Mouse (Mus musculus) midbrain, postnatal 0 days (tissue): Measurements from ENCODE around the gene Dusp1. TPM values are rescaled to one million over a fixed set of nuclear protein-coding genes. Genes with fewer than 3 reads are reported as not detected.

Source experiments
- ATAC-seq: fragments of 200-750 bp; cut with Nextera tagmentation; 2 replicates; pipeline ENCODE4 v1.8.0; 2017; ENCODE audit warnings: moderate number of reproducible peaks, mild to moderate bottlenecking, moderate TSS enrichment, moderate library complexity; ENCODE audit not compliant: low FRiP score
- DNase-seq: peaks from one replicate; pipeline ENCODE4 v3.0.0-alpha.2; 2015; ENCODE audit warnings: low spot score
- H3K27ac ChIP-seq: fragments of 300-500 bp; sonication (generic); 2 replicates; pipeline ENCODE4 v1.5.1; 2014; ENCODE audit warnings: low read depth, mild to moderate bottlenecking, low read length, mixed read lengths
- H3K27me3 ChIP-seq: fragments of 300-500 bp; sonication (generic); 2 replicates; pipeline ENCODE4 v1.6.1; 2014; ENCODE audit warnings: low read length, control low read depth, mixed read lengths; ENCODE audit not compliant: insufficient read depth
- H3K36me3 ChIP-seq: fragments of 300-500 bp; sonication (generic); 2 replicates; pipeline ENCODE4 v1.6.1; 2014; ENCODE audit warnings: low read length, control low read depth, mixed read lengths; ENCODE audit not compliant: insufficient read depth
- H3K4me1 ChIP-seq: fragments of 300-500 bp; sonication (generic); 2 replicates; pipeline ENCODE4 v1.6.1; 2014; ENCODE audit warnings: mild to moderate bottlenecking, control low read depth, antibody characterized with exemption, low read length, mixed read lengths; ENCODE audit not compliant: insufficient read depth
- H3K4me2 ChIP-seq: fragments of 300-500 bp; sonication (generic); 2 replicates; pipeline ENCODE4 v1.6.1; 2014; ENCODE audit warnings: low read depth, mild to moderate bottlenecking, low read length, mixed read lengths; ENCODE audit not compliant: poor library complexity, severe bottlenecking
- H3K4me3 ChIP-seq: fragments of 300-500 bp; sonication (generic); 2 replicates; pipeline ENCODE4 v1.5.1; 2014; ENCODE audit warnings: low read depth, mild to moderate bottlenecking, low read length, moderate library complexity
- H3K9ac ChIP-seq: fragments of 300-500 bp; sonication (generic); replicated peaks from 2 replicates; pipeline ENCODE4 v1.6.1; 2014; ENCODE audit warnings: mild to moderate bottlenecking, low read length, moderate library complexity, mixed read lengths; ENCODE audit not compliant: poor library complexity, severe bottlenecking
- H3K9me3 ChIP-seq: fragments of 300-500 bp; sonication (generic); 2 replicates; pipeline ENCODE4 v1.6.1; 2016; ENCODE audit warnings: low read length, control low read depth
- CTCF ChIP-seq: IDR thresholded peaks from 2 replicates; pipeline ENCODE4 v1.5.1; 2016; ENCODE audit warnings: antibody characterized with exemption, mild to moderate bottlenecking
- WGBS: fragments of 180-500 bp; shearing (Covaris S2); extraction: QIAGEN DNeasy Blood & Tissue Kit; methylation state at CpG from one replicate; pipeline ENCODE4 v1.1.7; 2014; 5-methylcytosine and 5-hydroxymethylcytosine counted together
- polyA plus RNA-seq: library from polyadenylated mRNA; unstranded; fragments of >200 nt; fragmentation: Nextera tagmentation; extraction: Ambion mirVana; gene quantifications from 2 replicates; pipeline ENCODE4 v1.2.1, GENCODE M21; 2015
- total RNA-seq: library from RNA; depleted of rRNA; stranded (reverse); fragments of >200 nt; gene quantifications from 2 replicates; pipeline ENCODE4 v1.2.3, GENCODE M21; 2014

Dusp1 gene
- total and polyA plus RNA-seq, 2 experiments from 2014 or later: 26.0 to 46.8 TPM

- no peak for ATAC-seq
These were observed 56.7 kb downstream of the Dusp1 start for GRCm38 (mm10) chr17:26505181-26505581.

GRCm38 (mm10) chr17:26503981-26504671 is 57.8 kb downstream of the Dusp1 start:
- peak overlapping the region; percentile 20; the same call in 1 of the 2 replicates for H3K9ac ChIP-seq
- H3K36me3 ChIP-seq: 0 out of 2 replicates have a peak, but pooled peaks cover 3% of the 10 kb centered on the region
- no peak for ATAC-seq
- no peaks in the 10 kb centered on the region for H3K9me3 ChIP-seq
- no peaks in the 10 kb centered on the region for H3K27me3 ChIP-seq
- H3K4me1 ChIP-seq: peaks cover 19% of the 10 kb centered on the region; the same call in 1 of the 2 replicates
- H3K27ac ChIP-seq: peak overlapping the region; percentile 88
- TF ChIP-seq CTCF: no peak
- DNase-seq: peak; percentile 68
- peak overlapping the region; percentile 62 for H3K4me2 ChIP-seq
- WGBS: 12% methylated on average over 11 of the region's 11 CpGs
- peak overlapping the region; percentile 30 for H3K4me3 ChIP-seq

More at GRCm38 (mm10) chr17:26505181-26505581, 56.7 kb downstream of the Dusp1 start:
- H3K36me3 ChIP-seq: 0 out of 2 replicates have a peak, but pooled peaks cover 3% of the 10 kb centered on the region
- no peak overlapping the region for H3K9ac ChIP-seq
- H3K4me3 ChIP-seq: no peak overlapping the region
- no peak overlapping the region for H3K4me2 ChIP-seq
- H3K9me3 ChIP-seq: no peaks in the 10 kb centered on the region
- H3K27ac ChIP-seq: no peak overlapping the region
- no peak for TF ChIP-seq CTCF
- peaks cover 19% of the 10 kb centered on the region; the same call in 1 of the 2 replicates for H3K4me1 ChIP-seq
- no peak for DNase-seq
- H3K27me3 ChIP-seq: no peaks in the 10 kb centered on the region
- WGBS: 89% methylated on average over 3 of the region's 3 CpGs

DNA sequence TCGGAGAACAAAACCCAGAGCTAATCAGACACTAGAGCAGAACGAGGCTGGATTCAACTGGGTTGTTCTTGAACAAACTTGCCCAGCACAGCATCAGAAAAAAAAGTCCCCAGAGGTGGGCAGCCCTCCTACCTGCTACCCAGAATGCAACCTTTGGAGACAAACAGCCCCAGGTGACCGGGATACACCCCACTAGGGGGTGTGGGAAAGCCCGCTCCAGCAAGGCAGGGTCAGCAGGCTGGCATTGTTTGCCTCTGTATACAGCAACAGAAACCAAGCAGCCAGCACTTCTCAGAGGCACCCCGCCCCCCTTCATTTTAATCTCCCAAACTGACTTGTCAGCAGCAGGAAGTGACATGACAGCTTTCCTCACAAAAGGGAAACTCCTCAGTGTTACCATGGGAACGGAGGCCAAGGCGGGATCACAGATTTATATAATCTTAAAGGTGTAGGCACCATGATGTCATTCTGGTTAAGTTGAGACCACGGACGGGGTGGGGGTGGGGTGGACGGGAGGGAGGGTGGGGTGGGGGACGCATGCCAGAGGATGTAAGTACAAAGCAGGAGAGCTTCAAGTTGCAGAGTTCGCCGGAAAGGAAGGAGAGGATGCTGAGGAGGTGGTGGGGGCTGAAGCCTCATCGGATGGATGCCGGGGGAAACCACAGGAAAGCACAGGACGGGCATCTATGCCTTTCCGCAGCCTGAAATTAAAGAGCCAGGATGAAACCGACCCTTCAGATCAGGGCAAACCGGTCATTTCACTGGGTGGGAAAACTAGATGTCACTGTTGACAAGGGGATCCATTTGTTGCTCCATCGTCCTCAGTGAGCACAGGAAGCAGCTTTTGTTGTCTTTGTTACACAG is 58.9 kb downstream of the Dusp1 start:
- Histone ChIP-seq H3K36me3 (0 out of 2 replicates have a peak, but pooled peaks cover 3% of the 10 kb centered on the region), H3K4me3 (peak overlapping the region; percentile 30), H3K4me1 (peaks cover 19% of the 10 kb centered on the region; the same call in 1 of the 2 replicates), H3K27ac (peak overlapping the region; percentile 88), H3K9ac (peak overlapping the region; percentile 60), H3K4me2 (peak overlapping the region; percentile 62), H3K27me3 (no peaks in the 10 kb centered on the region), H3K9me3 (no peaks in the 10 kb centered on the region)
- ATAC-seq (peak; percentile 64), DNase-seq (peak; percentile 95)
- under 1% methylated on average over 20 of the region's 20 CpGs for WGBS
- 0 out of 2 replicates have a peak, but pooled peaks have one; percentile 10 for TF ChIP-seq CTCF

- no peak overlapping the region for H3K4me2 ChIP-seq
- H3K4me3 ChIP-seq: no peak overlapping the region
- H3K27ac ChIP-seq: 0 out of 2 replicates have a peak overlapping the region, but pooled peaks have one; percentile 88
- H3K4me1 ChIP-seq: peaks cover 18% of the 10 kb centered on the region; the same call in 1 of the 2 replicates
- TF ChIP-seq CTCF: no peak
- H3K9me3 ChIP-seq: no peaks in the 10 kb centered on the region
- H3K27me3 ChIP-seq: no peaks in the 10 kb centered on the region
- no peak for ATAC-seq
- DNase-seq: no peak
- no peak overlapping the region for H3K9ac ChIP-seq
- WGBS: 79% methylated on average over 5 of the region's 5 CpGs
- 0 out of 2 replicates have a peak, but pooled peaks cover 3% of the 10 kb centered on the region for H3K36me3 ChIP-seq
These were observed 60.1 kb downstream of the Dusp1 start for GRCm38 (mm10) chr17:26501826-26502225.

DNA sequence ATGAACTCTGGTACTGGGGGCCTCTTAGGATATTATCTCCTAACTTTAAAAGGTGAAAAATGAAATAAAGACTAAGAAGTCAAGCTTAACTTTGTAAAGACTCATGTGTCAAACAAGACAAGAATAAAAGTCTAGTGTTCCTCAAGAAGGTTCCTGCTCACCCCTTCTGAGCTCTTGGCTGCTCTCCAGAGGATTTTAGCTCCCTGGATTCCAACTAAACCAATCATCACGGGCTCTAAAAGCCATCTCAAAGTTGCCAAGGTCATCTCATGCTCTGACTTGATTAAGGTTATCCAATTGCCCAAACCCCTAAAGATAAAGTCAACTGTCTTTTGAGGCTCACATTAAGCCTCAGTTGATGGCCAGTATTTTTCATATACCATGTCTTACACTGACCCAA is 63.3 kb downstream of the Dusp1 start:
- H3K9ac ChIP-seq: no peak overlapping the region
- H3K27ac ChIP-seq: no peak overlapping the region
- no peaks in the 10 kb centered on the region for H3K9me3 ChIP-seq
- 25% methylated on average over 1 of the region's 1 CpGs for WGBS
- no peak overlapping the region for H3K4me3 ChIP-seq
- no peak overlapping the region for H3K4me2 ChIP-seq
- H3K27me3 ChIP-seq: no peaks in the 10 kb centered on the region
- ATAC-seq (no peak), DNase-seq (no peak)
- H3K4me1 ChIP-seq: peaks cover under 1% of the 10 kb centered on the region; the same call in 1 of the 2 replicates
- no peaks in the 10 kb centered on the region for H3K36me3 ChIP-seq
- no peak for TF ChIP-seq CTCF
